Mouse (Mus musculus) layer of hippocampus, adult 11-12 months (tissue): Measurements from ENCODE around the gene Nmrk1.
"Not testable (repeated sequence)": the region's sequence is repeated elsewhere in the genome, so short reads cannot be mapped to it uniquely, and the experiment has no call there.

Experiments
- DNase-seq: peaks from one replicate; pipeline ENCODE4 v3.0.0; 2022; ENCODE audit warnings: low spot score

Nmrk1 gene

GRCm38 (mm10) chr19:18631644-18632219 is at the start of gene Nmrk1, which contains the start of gene Ostf1:
Gene Nmrk1, plus strand, starts transcription at chr19:18631950.
Gene Ostf1, minus strand, starts transcription at chr19:18631823.
- peak; percentile 94 for DNase-seq

GRCm38 (mm10) chr19:18582226-18582625 is 49.5 kb upstream of the Nmrk1 start:
- DNase-seq = no peak

- DNase-seq = no peak
These were observed 48.9 kb upstream of the Nmrk1 start for GRCm38 (mm10) chr19:18582887-18583286.

- DNase-seq = no peak
These were observed 48.0 kb upstream of the Nmrk1 start for GRCm38 (mm10) chr19:18583706-18584105.

GRCm38 (mm10) chr19:18584621-18585020 is 47.1 kb upstream of the Nmrk1 start:
- no peak for DNase-seq

- no peak for DNase-seq
These were observed 44.6 kb upstream of the Nmrk1 start for GRCm38 (mm10) chr19:18587118-18587517.

- DNase-seq = no peak
These were observed 43.5 kb upstream of the Nmrk1 start for GRCm38 (mm10) chr19:18588243-18588642.

GRCm38 (mm10) chr19:18588801-18589200 is 42.9 kb upstream of the Nmrk1 start:
- not testable (repeated sequence) for DNase-seq

- DNase-seq = no peak
These were observed 42.5 kb upstream of the Nmrk1 start for GRCm38 (mm10) chr19:18589276-18589675.

GRCm38 (mm10) chr19:18590234-18590633 is 41.5 kb upstream of the Nmrk1 start:
- DNase-seq = no peak

- no peak for DNase-seq
These were observed 40.8 kb upstream of the Nmrk1 start for GRCm38 (mm10) chr19:18590942-18591354.

- no peak for DNase-seq
These were observed 38.8 kb upstream of the Nmrk1 start for GRCm38 (mm10) chr19:18592919-18593318.

GRCm38 (mm10) chr19:18593722-18594121 is 38.0 kb upstream of the Nmrk1 start:
- peak; percentile 26 for DNase-seq

GRCm38 (mm10) chr19:18596876-18597275 is 34.9 kb upstream of the Nmrk1 start:
- DNase-seq = no peak

GRCm38 (mm10) chr19:18597772-18598171 is 34.0 kb upstream of the Nmrk1 start:
- DNase-seq = no peak

GRCm38 (mm10) chr19:18598265-18598926 is 33.4 kb upstream of the Nmrk1 start:
- DNase-seq = no peak

GRCm38 (mm10) chr19:18599051-18599450 is 32.7 kb upstream of the Nmrk1 start:
- DNase-seq = no peak

GRCm38 (mm10) chr19:18599650-18600049 is 32.1 kb upstream of the Nmrk1 start:
- no peak for DNase-seq

GRCm38 (mm10) chr19:18600611-18601010 is 31.1 kb upstream of the Nmrk1 start:
- DNase-seq = no peak

GRCm38 (mm10) chr19:18603011-18603410 is 28.7 kb upstream of the Nmrk1 start:
- DNase-seq = no peak

- DNase-seq = no peak
These were observed 23.8 kb upstream of the Nmrk1 start for GRCm38 (mm10) chr19:18607907-18608306.

- DNase-seq = no peak
These were observed 22.8 kb upstream of the Nmrk1 start for GRCm38 (mm10) chr19:18608975-18609374.

- DNase-seq = no peak
These were observed 17.4 kb upstream of the Nmrk1 start for GRCm38 (mm10) chr19:18614337-18614736.
